Mouse (Mus musculus): ENCODE data around the gene E2f4. TPM values are rescaled to one million over a fixed set of nuclear protein-coding genes. Genes with fewer than 3 reads are reported as not detected.
A peak's percentile ranks its signal among the peaks of the same experiment; 100 is the strongest.

The E2f4 gene
- total and polyA plus RNA-seq, 3 experiments: 97.9 to 313 (median 98.5) TPM

GRCm38 (mm10) chr8:105280567-105280966 lies 16.9 kb upstream of the E2f4 start:
- H3K27ac ChIP-seq (ENCODE audit: control insufficient read depth, low read depth, low read length): no peak overlapping the region
- H3K79me2 ChIP-seq (ENCODE audit: control insufficient read depth, insufficient read depth, low read length, poor library complexity): no peaks in the 10 kb centered on the region
- H3K4me1 ChIP-seq (ENCODE audit: control insufficient read depth in 1 of 2, insufficient read depth in 2 of 2, low read length in 2 of 2): peaks cover 12 to 38% of the 10 kb centered on the region in 2 experiments
- DNase-seq (ENCODE audit: low read depth, low spot score): no peak
- H3K36me3 ChIP-seq (ENCODE audit: control insufficient read depth in 1 of 2, insufficient read depth in 2 of 2, low read length in 2 of 2): peaks cover 0 to 27% of the 10 kb centered on the region in 2 experiments; a peak in 2 of 4 replicates
- no peaks in the 10 kb centered on the region for H3K9me3 ChIP-seq (replicated peaks; ENCODE audit: insufficient read depth, low read length)
- TF ChIP-seq BHLHE40 (IDR thresholded peaks at IDR 0.05; ENCODE audit: borderline replicate concordance, low read depth, low read length): no peak
- TF ChIP-seq MAFK (IDR thresholded peaks at IDR 0.05; ENCODE audit: borderline replicate concordance, low read depth, low read length): no peak
- no peak for TF ChIP-seq ELF1 (IDR thresholded peaks at IDR 0.05; ENCODE audit: low read depth, low read length)
- no peak for TF ChIP-seq GATA1 (IDR thresholded peaks at IDR 0.05; ENCODE audit: low read depth, low read length)
- TF ChIP-seq EP300 (IDR thresholded peaks at IDR 0.05; ENCODE audit: low read depth in 1 of 2, low read length in 2 of 2): no peak
- TF ChIP-seq POLR2AphosphoS2 (IDR thresholded peaks at IDR 0.05; ENCODE audit: low read length): no peak
- no peak for TF ChIP-seq ZC3H11A (IDR thresholded peaks at IDR 0.05; ENCODE audit: low read depth, low read length)
- H3K9ac ChIP-seq (ENCODE audit: control insufficient read depth, low read depth, low read length, poor library complexity, severe bottlenecking): no peak overlapping the region
- no peaks in the 10 kb centered on the region for H3K27me3 ChIP-seq (ENCODE audit: control insufficient read depth in 1 of 2, insufficient read depth in 2 of 2, low read length in 2 of 2)
- H3K4me3 ChIP-seq (ENCODE audit: control insufficient read depth in 1 of 2, insufficient read depth in 1 of 2, low read depth in 2 of 2, low read length in 2 of 2): no peak overlapping the region

GRCm38 (mm10) chr8:105281821-105282220 lies 15.6 kb upstream of the E2f4 start:
- H3K9me3 ChIP-seq (replicated peaks; ENCODE audit: insufficient read depth, low read length): no peaks in the 10 kb centered on the region
- no peak overlapping the region for H3K9ac ChIP-seq (ENCODE audit: control insufficient read depth, low read depth, low read length, poor library complexity, severe bottlenecking)
- no peaks in the 10 kb centered on the region for H3K27me3 ChIP-seq (ENCODE audit: control insufficient read depth in 1 of 2, insufficient read depth in 2 of 2, low read length in 2 of 2)
- H3K36me3 ChIP-seq (ENCODE audit: control insufficient read depth in 1 of 2, insufficient read depth in 2 of 2, low read length in 2 of 2): peaks cover 0 to 27% of the 10 kb centered on the region in 2 experiments; a peak in 2 of 4 replicates
- H3K27ac ChIP-seq (ENCODE audit: control insufficient read depth, low read depth, low read length): peak overlapping the region; percentile 68
- no peak overlapping the region for H3K4me3 ChIP-seq (ENCODE audit: control insufficient read depth in 1 of 2, insufficient read depth in 1 of 2, low read depth in 2 of 2, low read length in 2 of 2)
- DNase-seq (ENCODE audit: low read depth, low spot score): no peak
- no peak for TF ChIP-seq SIN3A (IDR thresholded peaks at IDR 0.05; ENCODE audit: low read length)
- TF ChIP-seq RAD21 (IDR thresholded peaks at IDR 0.05; ENCODE audit: low read depth, low read length): no peak
- TF ChIP-seq KAT2A (conservative IDR thresholded peaks at IDR 0.05; ENCODE audit: low read depth, low read length): no peak
- TF ChIP-seq BHLHE40 (IDR thresholded peaks at IDR 0.05; ENCODE audit: borderline replicate concordance, low read depth, low read length): no peak
- TF ChIP-seq ETS1 (IDR thresholded peaks at IDR 0.05; ENCODE audit: low read depth, low read length): no peak
- TF ChIP-seq POLR2AphosphoS5 (IDR thresholded peaks at IDR 0.05; ENCODE audit: borderline replicate concordance, low read depth, low read length): no peak
- TF ChIP-seq USF2 (IDR thresholded peaks at IDR 0.05; ENCODE audit: borderline replicate concordance in 1 of 2, insufficient read depth in 1 of 2, low read depth in 1 of 2, low read length in 2 of 2): no peak
- TF ChIP-seq TCF12 (IDR thresholded peaks at IDR 0.05; ENCODE audit: low read depth, low read length): no peak
- H3K79me2 ChIP-seq (ENCODE audit: control insufficient read depth, insufficient read depth, low read length, poor library complexity): peaks cover 3% of the 10 kb centered on the region; the same call in 1 of the 2 replicates
- peaks cover 12 to 38% of the 10 kb centered on the region in 2 experiments for H3K4me1 ChIP-seq (ENCODE audit: control insufficient read depth in 1 of 2, insufficient read depth in 2 of 2, low read length in 2 of 2)

GRCm38 (mm10) chr8:105282239-105282638 lies 15.2 kb upstream of the E2f4 start:
- H3K4me3 ChIP-seq (ENCODE audit: control insufficient read depth in 1 of 2, insufficient read depth in 1 of 2, low read depth in 2 of 2, low read length in 2 of 2): no peak overlapping the region
- TF ChIP-seq ZNF384 (IDR thresholded peaks at IDR 0.05; ENCODE audit: low read depth, low read length): no peak
- TF ChIP-seq RCOR1 (IDR thresholded peaks at IDR 0.05; ENCODE audit: low read depth, low read length): peak; percentile 29; the same call in 1 of the 2 replicates
- no peak for TF ChIP-seq USF1 (IDR thresholded peaks at IDR 0.05; ENCODE audit: low read depth, low read length)
- TF ChIP-seq SIN3A (IDR thresholded peaks at IDR 0.05; ENCODE audit: low read length): no peak
- TF ChIP-seq MAX (IDR thresholded peaks at IDR 0.05; ENCODE audit: low read length): no peak
- TF ChIP-seq MYB (IDR thresholded peaks at IDR 0.05; ENCODE audit: low read depth, low read length): peak; percentile 13; the same call in 1 of the 2 replicates
- peak; percentile 85 for TF ChIP-seq GATA1 (IDR thresholded peaks at IDR 0.05; ENCODE audit: low read depth, low read length)
- no peak for TF ChIP-seq ZMIZ1 (IDR thresholded peaks at IDR 0.05; ENCODE audit: low read depth, low read length)
- TF ChIP-seq CHD2 (IDR thresholded peaks at IDR 0.05; ENCODE audit: low read length): no peak
- no peak for TF ChIP-seq MAFK (IDR thresholded peaks at IDR 0.05; ENCODE audit: borderline replicate concordance, low read depth, low read length)
- TF ChIP-seq EP300 (IDR thresholded peaks at IDR 0.05; ENCODE audit: low read depth in 1 of 2, low read length in 2 of 2): peak; percentile 78 to 87
- TF ChIP-seq MYC (IDR thresholded peaks at IDR 0.05; ENCODE audit: low read depth, low read length): no peak
- TF ChIP-seq USF2 (IDR thresholded peaks at IDR 0.05; ENCODE audit: borderline replicate concordance in 1 of 2, insufficient read depth in 1 of 2, low read depth in 1 of 2, low read length in 2 of 2): no peak
- TF ChIP-seq ETS1 (IDR thresholded peaks at IDR 0.05; ENCODE audit: low read depth, low read length): peak; percentile 70
- TF ChIP-seq TCF12 (IDR thresholded peaks at IDR 0.05; ENCODE audit: low read depth, low read length): peak; percentile 75
- TF ChIP-seq MAZ (IDR thresholded peaks at IDR 0.05; ENCODE audit: low read depth, low read length): no peak
- H3K36me3 ChIP-seq (ENCODE audit: control insufficient read depth in 1 of 2, insufficient read depth in 2 of 2, low read length in 2 of 2): peaks cover 0 to 27% of the 10 kb centered on the region in 2 experiments; a peak in 2 of 4 replicates
- peaks cover 3% of the 10 kb centered on the region for H3K79me2 ChIP-seq (ENCODE audit: control insufficient read depth, insufficient read depth, low read length, poor library complexity)
- no peaks in the 10 kb centered on the region for H3K9me3 ChIP-seq (replicated peaks; ENCODE audit: insufficient read depth, low read length)
- H3K9ac ChIP-seq (ENCODE audit: control insufficient read depth, low read depth, low read length, poor library complexity, severe bottlenecking): no peak overlapping the region
- H3K27me3 ChIP-seq (ENCODE audit: control insufficient read depth in 1 of 2, insufficient read depth in 2 of 2, low read length in 2 of 2): no peaks in the 10 kb centered on the region
- peak; percentile 51 for DNase-seq (ENCODE audit: low read depth, low spot score)
- peaks cover 12 to 40% of the 10 kb centered on the region in 2 experiments for H3K4me1 ChIP-seq (ENCODE audit: control insufficient read depth in 1 of 2, insufficient read depth in 2 of 2, low read length in 2 of 2)
- H3K27ac ChIP-seq (ENCODE audit: control insufficient read depth, low read depth, low read length): peak overlapping the region; percentile 68
